Mouse (Mus musculus) layer of hippocampus, adult 9-11 months (tissue): ENCODE measurements around the gene Mycl.
"Not testable (repeated sequence)": the region's sequence is repeated elsewhere in the genome, so short reads cannot be mapped to it uniquely, and the experiment has no call there.

Experiments
- DNase-seq: peaks from one replicate; pipeline ENCODE4 v3.0.0; 2022

Gene Mycl

GRCm38 (mm10) chr4:122981930-122982329 lies 13.5 kb upstream of the Mycl start:
- DNase-seq: no peak

GRCm38 (mm10) chr4:122982537-122982936 lies 12.9 kb upstream of the Mycl start:
- no peak for DNase-seq

DNA sequence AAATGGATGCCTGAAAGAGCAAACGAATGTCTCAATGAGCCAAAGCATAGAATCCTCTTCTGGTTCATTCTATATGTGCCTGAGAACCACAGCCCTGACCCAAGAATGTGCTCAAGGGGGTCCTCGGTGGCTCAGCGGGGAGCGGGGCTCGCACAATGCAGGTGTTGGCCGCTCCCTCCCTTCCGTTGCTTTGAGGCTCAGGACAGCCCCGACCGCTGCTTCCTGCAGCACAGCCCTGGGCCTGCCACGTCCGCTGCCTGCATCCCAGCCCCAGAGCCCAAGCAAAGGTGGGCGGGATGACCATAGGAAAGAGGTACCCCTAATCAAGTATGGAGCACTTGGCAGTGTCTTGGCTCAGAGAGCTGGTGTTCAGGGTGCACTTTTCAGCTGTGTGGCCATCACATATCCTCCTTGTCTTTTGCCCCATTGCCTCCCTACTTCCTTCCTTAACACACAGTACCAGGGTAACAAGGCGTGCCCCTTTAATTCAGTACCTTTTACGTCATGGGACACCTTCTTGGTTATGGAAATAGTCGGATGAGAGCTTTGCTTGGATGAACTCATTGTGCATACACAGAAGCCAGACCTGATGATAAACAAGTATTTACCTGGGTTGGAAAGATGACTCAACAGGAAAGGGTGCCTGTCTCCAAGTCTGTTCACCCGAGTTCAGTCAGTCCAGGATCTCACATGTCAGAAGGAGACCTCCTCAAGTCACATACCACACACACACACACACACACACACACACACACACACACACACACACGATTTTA lies 11.8 kb upstream of the Mycl start:
- no peak for DNase-seq

GRCm38 (mm10) chr4:122985110-122985509 lies 10.3 kb upstream of the Mycl start:
- DNase-seq: peak; percentile 79

DNA sequence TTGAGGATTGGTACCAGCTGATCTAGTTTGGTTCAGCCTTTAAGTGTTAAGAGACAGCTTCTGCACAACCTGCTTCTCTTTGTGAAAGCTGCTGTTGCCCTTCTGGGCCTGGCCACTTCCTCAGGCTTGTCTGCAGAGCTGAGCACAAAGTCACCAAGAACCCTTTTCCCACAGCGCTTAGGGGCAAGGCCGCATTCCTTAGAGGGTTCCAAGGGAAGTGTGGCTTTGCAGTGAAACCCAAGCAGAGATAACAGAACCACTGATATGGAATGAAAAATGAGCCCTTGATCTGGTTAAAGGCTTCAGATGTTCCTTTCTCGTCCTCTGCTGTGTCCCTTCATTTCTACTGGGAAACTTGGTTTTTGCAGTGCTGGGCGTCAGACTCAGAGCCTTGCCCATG lies 8.0 kb upstream of the Mycl start:
- DNase-seq: no peak

DNA sequence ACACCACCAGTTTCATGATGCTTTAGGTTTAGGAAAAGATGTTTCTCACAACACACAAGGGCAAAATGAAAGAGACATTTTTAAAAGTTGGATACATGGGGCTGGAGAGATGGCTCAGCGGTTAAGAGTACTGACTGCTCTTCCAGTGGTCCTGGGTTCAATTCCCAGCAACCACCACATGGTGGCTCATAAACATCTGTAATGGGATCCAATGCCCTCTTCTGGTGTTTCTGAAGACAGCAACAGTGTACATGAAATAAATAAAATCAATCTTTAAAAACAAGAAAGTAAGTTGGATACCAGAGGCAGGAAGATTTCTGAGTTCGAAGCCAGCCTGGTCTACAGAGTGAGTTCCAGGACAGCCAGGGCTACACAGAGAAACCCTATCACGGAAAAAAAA lies 7.4 kb upstream of the Mycl start:
- DNase-seq: not testable (repeated sequence)

- DNase-seq: no peak
These were observed 4.3 kb upstream of the Mycl start for GRCm38 (mm10) chr4:122991177-122991576.

- DNase-seq: no peak
These were observed 3.2 kb upstream of the Mycl start for GRCm38 (mm10) chr4:122992276-122992675.

- DNase-seq: no peak
These were observed 767 bp downstream of the Mycl start for GRCm38 (mm10) chr4:122996221-122996617.

DNA sequence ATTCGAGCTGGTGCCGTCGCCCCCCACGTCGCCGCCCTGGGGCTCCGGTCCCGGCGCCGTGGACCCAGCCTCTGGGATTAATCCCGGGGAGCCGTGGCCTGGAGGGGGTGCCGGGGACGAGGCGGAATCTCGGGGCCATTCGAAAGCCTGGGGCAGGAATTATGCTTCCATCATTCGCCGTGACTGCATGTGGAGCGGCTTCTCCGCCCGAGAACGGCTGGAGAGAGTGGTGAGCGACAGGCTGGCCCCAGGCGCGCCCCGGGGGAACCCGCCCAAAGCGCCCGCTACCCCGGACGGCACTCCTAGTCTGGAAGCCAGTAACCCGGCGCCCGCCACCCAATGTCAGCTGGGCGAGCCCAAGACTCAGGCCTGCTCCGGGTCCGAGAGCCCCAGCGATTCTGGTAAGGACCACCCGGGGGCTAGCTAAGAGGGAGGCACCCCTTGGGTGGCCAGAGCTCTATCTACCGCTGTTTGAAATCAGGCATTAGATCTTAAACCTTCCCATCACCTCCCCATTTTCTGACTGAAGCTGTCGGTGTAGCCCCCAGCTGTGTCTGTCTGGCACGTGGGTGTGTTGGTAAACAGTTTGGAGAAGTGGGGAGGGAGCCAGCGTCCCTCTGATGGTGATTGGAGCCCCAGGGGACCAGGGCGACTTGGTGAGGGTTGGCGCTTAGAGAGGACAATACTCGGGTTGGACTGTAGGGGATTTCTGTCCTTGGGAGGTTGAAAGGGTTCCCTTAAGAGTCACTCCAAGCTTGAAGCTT lies 1.3 kb downstream of the Mycl start:
- no peak for DNase-seq

DNA sequence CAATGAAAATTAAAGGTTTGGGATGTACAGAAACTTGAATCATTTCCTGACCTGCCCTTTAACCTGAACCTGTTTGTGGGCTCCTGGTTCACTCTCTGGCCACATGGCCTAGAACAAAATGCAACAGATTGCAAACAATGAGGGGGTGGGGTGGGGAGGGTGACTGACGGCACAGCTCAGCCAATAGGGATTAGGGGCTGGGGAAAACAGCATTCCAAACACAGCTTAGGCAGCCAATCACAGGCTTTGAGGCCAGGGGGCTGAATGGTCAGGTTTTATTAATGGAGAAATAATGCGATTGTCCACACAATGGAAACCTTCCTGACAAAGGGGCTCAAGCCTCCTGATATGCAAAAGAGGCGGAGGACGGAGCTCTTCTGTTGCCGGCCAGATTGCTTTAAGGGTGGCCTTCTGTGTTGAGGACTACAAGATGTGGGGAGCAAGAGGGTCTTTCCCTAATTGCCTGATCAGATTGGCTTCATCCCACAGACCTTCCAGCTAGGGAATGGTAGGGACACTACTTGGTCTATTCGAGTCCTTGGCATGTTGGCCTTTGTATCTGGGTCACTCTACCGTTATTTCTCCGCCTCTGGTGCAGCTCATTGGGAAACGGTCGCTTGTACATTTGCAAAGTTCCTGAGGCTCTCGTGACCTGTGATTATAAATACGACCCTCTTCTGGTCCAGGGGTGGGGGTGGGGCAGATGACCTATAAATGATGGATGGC lies 3.2 kb downstream of the Mycl start:
- DNase-seq: no peak

GRCm38 (mm10) chr4:122999263-122999691 lies 3.8 kb downstream of the Mycl start:
- DNase-seq: no peak

DNA sequence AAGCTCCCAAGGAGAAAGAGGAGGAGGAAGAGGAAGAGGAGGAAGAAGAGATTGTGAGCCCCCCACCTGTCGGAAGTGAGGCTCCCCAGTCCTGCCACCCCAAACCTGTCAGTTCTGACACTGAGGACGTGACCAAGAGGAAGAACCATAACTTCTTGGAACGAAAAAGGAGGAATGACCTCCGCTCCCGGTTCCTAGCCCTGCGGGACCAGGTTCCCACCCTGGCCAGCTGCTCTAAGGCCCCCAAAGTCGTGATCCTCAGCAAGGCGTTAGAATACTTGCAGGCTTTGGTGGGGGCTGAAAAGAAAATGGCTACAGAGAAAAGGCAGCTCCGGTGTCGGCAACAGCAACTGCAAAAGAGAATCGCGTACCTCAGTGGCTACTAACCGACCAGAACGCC lies 4.7 kb downstream of the Mycl start:
- no peak for DNase-seq

DNA sequence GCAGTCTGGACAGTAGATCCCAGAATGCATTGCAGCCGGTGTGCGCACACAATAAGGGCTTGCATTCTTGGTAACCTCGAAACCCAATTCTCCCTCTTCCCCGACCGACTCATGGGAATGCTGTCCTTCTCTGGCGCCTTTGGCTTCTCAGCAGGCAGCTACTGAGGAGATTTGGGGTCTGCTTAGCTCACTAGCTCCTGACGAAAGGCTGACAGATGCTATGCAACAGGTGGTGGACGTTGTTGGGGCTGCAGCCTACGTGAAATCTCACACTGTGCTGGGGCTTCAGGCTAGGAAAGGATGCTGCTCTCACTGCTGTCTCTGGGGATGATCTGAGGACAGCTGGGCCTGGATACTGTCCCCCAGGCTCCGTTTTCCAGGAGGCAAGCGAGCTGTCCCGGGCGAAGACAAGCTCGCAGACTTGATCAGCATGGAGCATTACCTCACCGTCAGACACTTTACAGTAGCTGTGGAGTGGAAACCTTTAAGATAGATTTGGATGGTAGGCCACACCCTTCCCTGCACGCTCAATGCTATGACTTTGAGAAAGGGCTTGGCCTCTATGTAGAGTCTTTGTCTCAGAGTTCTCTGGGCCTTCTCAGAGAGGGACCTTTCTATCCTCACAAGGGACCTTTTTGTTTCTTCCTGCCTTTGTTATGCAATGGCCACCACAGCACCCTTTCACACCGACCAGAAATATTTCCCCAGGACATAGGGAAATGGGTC lies 5.3 kb downstream of the Mycl start:
- DNase-seq: no peak

DNA sequence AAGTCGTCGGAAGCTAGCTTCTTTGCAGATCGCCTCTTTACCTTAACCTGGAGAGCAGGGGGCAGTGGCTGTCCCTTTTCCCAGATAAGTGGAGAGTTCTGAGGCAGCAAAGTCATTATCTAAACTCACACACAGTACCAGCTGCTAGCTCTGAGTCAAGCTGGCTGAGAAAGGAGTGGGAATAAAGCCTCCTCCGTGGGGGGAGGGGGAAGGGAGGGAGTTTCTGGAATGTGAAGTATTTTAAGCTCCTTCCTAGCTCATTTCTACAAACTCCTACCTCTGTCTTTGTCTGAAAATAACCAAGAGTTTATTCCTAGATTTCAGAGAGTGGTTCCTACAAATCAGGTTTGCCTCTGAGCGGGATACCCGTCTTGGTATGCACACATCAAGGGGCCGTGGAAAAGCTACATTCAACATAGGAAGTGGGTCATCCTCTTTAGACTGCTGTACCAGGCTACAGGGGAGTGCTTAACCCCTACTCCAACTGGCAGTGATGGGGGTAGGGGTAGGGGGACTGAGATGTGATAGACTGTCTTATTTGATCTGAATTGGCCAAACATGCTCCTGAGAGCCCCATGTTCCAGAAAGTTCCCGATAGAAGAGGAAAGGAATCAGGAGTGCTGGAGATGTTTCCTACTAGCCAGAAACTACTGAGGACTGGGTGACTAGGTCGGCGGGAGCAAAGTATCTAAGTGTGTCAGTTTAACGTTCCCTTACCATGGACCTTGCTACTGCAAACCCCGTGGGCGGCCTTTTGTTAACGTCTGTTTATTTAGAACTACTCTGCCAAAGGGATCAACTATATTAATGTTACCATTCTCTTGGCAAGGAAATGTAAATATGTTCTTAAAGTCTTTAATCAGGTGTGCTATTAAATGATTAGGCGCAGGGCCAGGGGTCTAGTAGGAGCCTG lies 9.9 kb downstream of the Mycl start:
- DNase-seq: peak; percentile 64

DNA sequence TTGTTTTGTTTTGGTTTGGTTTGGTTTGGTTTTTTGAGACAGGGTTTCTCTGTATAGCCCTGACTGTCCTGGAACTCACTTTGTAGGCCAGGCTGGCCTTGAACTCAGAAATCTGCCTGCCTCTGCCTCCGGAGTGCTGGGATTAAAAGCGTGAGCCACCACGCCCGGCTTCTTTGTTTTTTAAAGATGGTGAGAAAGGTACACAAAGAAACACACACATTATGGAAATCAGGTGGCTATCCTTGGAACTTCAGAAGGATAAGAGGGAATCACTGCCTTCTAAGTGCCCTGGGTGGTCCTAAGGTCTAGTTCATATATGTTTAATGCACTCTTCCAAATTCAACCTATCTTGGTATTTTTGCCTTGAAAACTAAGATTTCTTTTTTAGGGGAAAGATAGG lies 17.0 kb downstream of the Mycl start:
- not testable (repeated sequence) for DNase-seq

DNA sequence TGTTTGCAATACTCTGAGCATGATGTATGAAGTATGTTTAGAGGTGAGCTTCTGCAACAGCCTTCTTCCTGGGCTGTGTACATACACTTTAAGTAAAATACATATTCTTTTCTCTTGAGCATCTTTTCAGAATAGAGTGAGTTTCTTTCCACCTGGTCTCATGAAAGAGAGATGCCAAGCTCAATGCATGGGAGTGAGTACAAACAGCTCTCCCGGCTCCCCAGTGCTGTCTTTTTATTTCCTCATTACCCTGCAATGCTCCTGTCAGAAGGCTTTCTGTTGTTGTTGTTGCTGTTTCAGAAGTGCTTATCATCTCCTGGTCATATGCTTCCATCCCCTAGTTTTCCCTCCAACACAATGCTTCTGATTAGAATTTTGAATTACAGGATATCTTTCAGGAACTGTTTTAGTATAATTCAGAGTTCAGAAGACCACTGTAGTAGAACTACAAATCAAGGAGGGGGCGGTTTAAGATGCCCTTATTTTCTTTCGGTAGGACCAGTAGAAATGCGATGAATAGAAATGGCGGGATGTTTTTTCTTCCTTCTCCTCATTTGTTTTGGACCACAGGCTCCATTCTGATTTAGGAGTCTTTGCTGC lies 18.0 kb downstream of the Mycl start:
- no peak for DNase-seq

- DNase-seq: peak; percentile 85
These were observed 18.5 kb downstream of the Mycl start for GRCm38 (mm10) chr4:123013949-123014406.

DNA sequence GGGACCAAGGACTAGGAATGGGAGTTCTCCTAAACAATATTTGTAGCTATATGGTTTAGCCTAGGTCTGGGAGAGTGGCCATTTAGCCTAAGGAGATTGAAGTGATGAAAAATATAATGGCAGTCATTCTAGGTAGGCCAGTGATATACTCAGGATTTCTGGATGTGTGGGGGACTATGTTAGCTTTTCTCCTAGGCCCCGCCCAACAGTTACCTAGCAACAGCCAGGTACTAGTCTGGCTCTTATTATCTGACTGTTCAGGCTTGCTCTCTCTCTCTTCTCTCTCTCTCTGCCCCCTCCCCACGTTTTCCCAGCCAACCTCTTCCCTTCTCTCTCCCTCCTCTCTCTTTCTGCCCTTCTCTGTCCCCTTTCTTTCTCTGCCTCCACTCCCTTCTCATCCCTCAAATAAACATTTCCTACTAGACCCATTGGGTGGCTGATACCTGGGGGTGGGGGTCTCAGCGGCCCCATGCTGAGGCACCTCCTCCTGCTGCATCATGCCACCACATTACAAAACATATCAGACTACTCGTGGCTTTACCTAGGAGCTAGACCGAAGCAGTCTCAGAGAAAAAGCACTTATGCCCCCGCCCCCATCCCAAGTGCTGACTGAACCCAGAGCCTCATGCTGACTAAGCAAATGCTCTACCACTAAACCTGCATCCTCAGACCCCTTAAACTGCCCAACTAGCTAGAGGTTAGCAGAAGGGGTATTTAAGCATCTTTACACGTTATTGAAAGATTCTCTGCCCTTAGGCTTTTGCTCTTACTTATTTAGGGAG lies 19.2 kb downstream of the Mycl start:
- DNase-seq: no peak

GRCm38 (mm10) chr4:123016451-123016957 lies 21.1 kb downstream of the Mycl start, which contains the start of gene Trit1:
Gene Trit1, plus strand, starts transcription at chr4:123016597.
- DNase-seq: peak; percentile 94
